Mouse (Mus musculus) C2C12 (cell line): Measurements from ENCODE around the gene Trim65.

Experiments
- CEBPB ChIP-seq: IDR thresholded peaks from one replicate; pipeline ENCODE4 v1.6.1; 2011; ENCODE audit warnings: low read depth, mild to moderate bottlenecking, control low read depth, moderate library complexity
- CTCF ChIP-seq: IDR thresholded peaks from one replicate; pipeline ENCODE4 v1.5.1; 2011; ENCODE audit not compliant: control insufficient read depth, insufficient read depth, insufficient read length
- FOSL1 ChIP-seq: IDR thresholded peaks from one replicate; pipeline ENCODE4 v1.8.0; 2011; ENCODE audit warnings: mild to moderate bottlenecking, low read length; ENCODE audit not compliant: poor library complexity, insufficient read depth, severe bottlenecking
- MAX ChIP-seq: IDR thresholded peaks from one replicate; pipeline ENCODE4 v1.6.1; 2011; ENCODE audit warnings: mild to moderate bottlenecking, control low read depth
- MYOD1 ChIP-seq: IDR thresholded peaks from one replicate; pipeline ENCODE4 v1.6.1; 2011; ENCODE audit warnings: low read depth; ENCODE audit not compliant: control insufficient read depth, insufficient read length
- MYOG ChIP-seq: IDR thresholded peaks from one replicate; pipeline ENCODE4 v1.6.1; 2011; ENCODE audit not compliant: control insufficient read depth, insufficient read length; ENCODE audit errors: extremely low read depth

GRCm38 (mm10) chr11:116169214-116169613 lies 38.3 kb upstream of the Trim65 start:
- no peak for TF ChIP-seq CTCF
- TF ChIP-seq MYOD1, result no peak
- TF ChIP-seq MYOG, result no peak
- TF ChIP-seq MAX, result no peak
- no peak for TF ChIP-seq CEBPB
- no peak for TF ChIP-seq FOSL1
